In genomic region chr17:58187171-58187570, GRCm38 (mm10) we compare ENCODE assay signal across 20 mouse cellular contexts.
DNase-seq lines count a peak whose midpoint lies in the region; ATAC-seq lines count a peak whose summit lies in the region.
"Had no signal": no experiment of that assay in that cellular context is flagged by ENCODE, and none has a peak within 500 bp of the region (broad histone marks: within the 10 kb centered on the region; RNA-seq: fewer than 3 reads in every experiment).

No protein-coding gene starts in this region.

- H3K9me3 ChIP-seq in liver, embryonic 11.5 days (ENCODE audit: control insufficient read depth, low read length), result no peaks in the 10 kb centered on the region
- H3K9me3 ChIP-seq in limb, embryonic 10.5 days (replicated peaks), result no peaks in the 10 kb centered on the region
- H3K9me3 ChIP-seq: embryonic facial prominence, embryonic 12.5 days; forebrain, embryonic 13.5 days; limb, embryonic 15.5 days; midbrain, embryonic 12.5 days; neural tube, embryonic 13.5 days had no signal

- WGBS in liver, embryonic 11.5 days, result 80% methylated on average over 1 of the region's 1 CpGs
- WGBS in limb, embryonic 10.5 days, result 79% methylated on average over 1 of the region's 1 CpGs

- H3K4me1 ChIP-seq in liver, embryonic 11.5 days (replicated peaks; ENCODE audit: control insufficient read depth, insufficient read depth, low read length), result no peaks in the 10 kb centered on the region
- no peaks in the 10 kb centered on the region for H3K4me1 ChIP-seq in limb, embryonic 10.5 days
- H3K4me1 ChIP-seq: embryonic facial prominence, embryonic 12.5 days; forebrain, embryonic 13.5 days; limb, embryonic 15.5 days; midbrain, embryonic 12.5 days; neural tube, embryonic 13.5 days had no signal

- H3K4me2 ChIP-seq in liver, embryonic 11.5 days, result no peak overlapping the region
- H3K4me2 ChIP-seq: embryonic facial prominence, embryonic 12.5 days; forebrain, embryonic 13.5 days; limb, embryonic 15.5 days; midbrain, embryonic 12.5 days; neural tube, embryonic 13.5 days had no signal

- intact Hi-C loops in left cerebral cortex, postnatal 25 days (cut with DNase I), result no loop called here

- ATAC-seq in liver, embryonic 11.5 days (replicated peaks; ENCODE audit: low FRiP score), result no peak
- ATAC-seq: forebrain, embryonic 13.5 days; hindbrain, embryonic 16.5 days; lung, postnatal 0 days had no signal

- no peak overlapping the region for H3K4me3 ChIP-seq in liver, embryonic 11.5 days (ENCODE audit: low read depth, low read length)
- H3K4me3 ChIP-seq in limb, embryonic 10.5 days, result no peak overlapping the region
- H3K4me3 ChIP-seq: embryonic facial prominence, embryonic 12.5 days; erythroblast, embryonic 14.5 days; forebrain, embryonic 13.5 days; limb, embryonic 15.5 days; midbrain, embryonic 12.5 days; neural tube, embryonic 13.5 days had no signal

- no peaks in the 10 kb centered on the region for H3K36me3 ChIP-seq in liver, embryonic 11.5 days (ENCODE audit: control insufficient read depth, insufficient read depth, low read length)
- H3K36me3 ChIP-seq in limb, embryonic 10.5 days, result no peaks in the 10 kb centered on the region
- H3K36me3 ChIP-seq: embryonic facial prominence, embryonic 12.5 days; limb, embryonic 15.5 days; midbrain, embryonic 12.5 days; neural tube, embryonic 13.5 days had no signal

- DNase-seq in right cerebral cortex, adult 18-20 months, result peak; percentile 72
- no peak for DNase-seq in right cerebral cortex, postnatal 4 days
- peak; percentile 12 for DNase-seq in layer of hippocampus, adult 9-10 months (ENCODE audit: low spot score)
- peak; percentile 66 to 92 for DNase-seq in left cerebral cortex, postnatal 25 days (ENCODE audit: low spot score in 2 of 2)
- DNase-seq in cerebellum, postnatal 4 days (ENCODE audit: low spot score in 2 of 2), result no peak
- no peak for DNase-seq in liver, embryonic 11.5 days (ENCODE audit: low spot score)
- DNase-seq in limb, embryonic 10.5 days (ENCODE audit: low spot score), result no peak
- DNase-seq: cerebellum, adult 8-10 months; gastrocnemius, postnatal 36 days; kidney, adult 11 months; thymus, postnatal 4 days had no signal

- H3K27ac ChIP-seq in liver, embryonic 11.5 days (ENCODE audit: low read depth, low read length), result no peak overlapping the region
- H3K27ac ChIP-seq in limb, embryonic 10.5 days, result no peak overlapping the region
- H3K27ac ChIP-seq: embryonic facial prominence, embryonic 12.5 days; forebrain, embryonic 13.5 days; limb, embryonic 15.5 days; midbrain, embryonic 12.5 days; neural tube, embryonic 13.5 days had no signal

- H3K9ac ChIP-seq in liver, embryonic 11.5 days (ENCODE audit: low read depth, low read length), result no peak overlapping the region
- H3K9ac ChIP-seq: embryonic facial prominence, embryonic 12.5 days; forebrain, embryonic 13.5 days; limb, embryonic 15.5 days; midbrain, embryonic 12.5 days; neural tube, embryonic 13.5 days had no signal

- no peaks in the 10 kb centered on the region for H3K27me3 ChIP-seq in liver, embryonic 11.5 days (replicated peaks; ENCODE audit: control insufficient read depth, insufficient read depth, low read length)
- H3K27me3 ChIP-seq in limb, embryonic 10.5 days (ENCODE audit: low read depth, poor library complexity, severe bottlenecking), result no peaks in the 10 kb centered on the region
- H3K27me3 ChIP-seq: CH12.LX; embryonic facial prominence, embryonic 12.5 days; forebrain, embryonic 13.5 days; limb, embryonic 15.5 days; midbrain, embryonic 12.5 days; neural tube, embryonic 13.5 days had no signal

Comparison
In these comparisons a context has a peak if more than half of its experiments do, and no peak if none do; other contexts are left out.
1. DNase-seq: peak in right cerebral cortex, adult 18-20 months (single experiment), layer of hippocampus, adult 9-10 months (single experiment) and left cerebral cortex, postnatal 25 days (2 of 2); none in right cerebral cortex, postnatal 4 days (single experiment), cerebellum, postnatal 4 days (0 of 2), liver, embryonic 11.5 days (single experiment) and limb, embryonic 10.5 days (single experiment).